Mouse (Mus musculus) liver, embryonic 16.5 days (tissue): ENCODE results near the gene Dmwd. TPM values are rescaled to one million over a fixed set of nuclear protein-coding genes. Genes with fewer than 3 reads are reported as not detected.

Source experiments
- ATAC-seq: fragments of 200-750 bp; cut with Nextera tagmentation; 2 replicates; pipeline ENCODE4 v1.8.0; 2017; ENCODE audit warnings: low read depth, mild to moderate bottlenecking, moderate number of reproducible peaks, moderate library complexity
- H3K27ac ChIP-seq: fragments of 300-500 bp; sonication (generic); 2 replicates; pipeline ENCODE4 v1.5.1; 2014; ENCODE audit warnings: mild to moderate bottlenecking, low read length
- H3K27me3 ChIP-seq: fragments of 300-500 bp; sonication (generic); 2 replicates; pipeline ENCODE4 v1.6.1; 2014; ENCODE audit warnings: low read depth, low read length, mixed read lengths; ENCODE audit not compliant: control insufficient read depth, insufficient read depth
- H3K36me3 ChIP-seq: fragments of 300-500 bp; sonication (generic); 2 replicates; pipeline ENCODE4 v1.6.1; 2014; ENCODE audit warnings: mild to moderate bottlenecking; ENCODE audit not compliant: control insufficient read depth, insufficient read depth
- H3K4me1 ChIP-seq: fragments of 300-500 bp; sonication (generic); 2 replicates; pipeline ENCODE4 v1.6.1; 2014; ENCODE audit warnings: low read depth, low read length, mixed read lengths; ENCODE audit not compliant: control insufficient read depth
- H3K4me2 ChIP-seq: fragments of 300-500 bp; sonication (generic); 2 replicates; pipeline ENCODE4 v1.6.1; 2014; ENCODE audit warnings: low read depth, low read length, mixed read lengths
- H3K4me3 ChIP-seq: fragments of 300-500 bp; sonication (generic); 2 replicates; pipeline ENCODE4 v1.5.1; 2014; ENCODE audit warnings: low read depth, mild to moderate bottlenecking, low read length
- H3K9ac ChIP-seq: fragments of 300-500 bp; sonication (generic); 2 replicates; pipeline ENCODE4 v1.6.1; 2014; ENCODE audit warnings: low read depth, low read length
- H3K9me3 ChIP-seq: fragments of 300-500 bp; sonication (generic); replicated peaks from 2 replicates; pipeline ENCODE4 v1.6.1; 2016; ENCODE audit warnings: low read length; ENCODE audit not compliant: control insufficient read depth
- WGBS: fragments of 180-500 bp; shearing (Covaris S2); extraction: QIAGEN DNeasy Blood & Tissue Kit; methylation state at CpG from one replicate; pipeline ENCODE4 v1.1.7; 2014; ENCODE audit not compliant: insufficient replicate concordance; 5-methylcytosine and 5-hydroxymethylcytosine counted together
- polyA plus RNA-seq: library from polyadenylated mRNA; unstranded; fragments of >200 nt; fragmentation: Nextera tagmentation; extraction: Ambion mirVana; gene quantifications from 2 replicates; pipeline ENCODE4 v1.2.1, GENCODE M21; 2015

The Dmwd gene
- polyA plus RNA-seq, 1 experiment from 2014 or later: 3.5 TPM

- WGBS: 73% methylated on average over 8 of the region's 8 CpGs
- Histone ChIP-seq H3K9ac (no peak overlapping the region), H3K4me1 (no peaks in the 10 kb centered on the region)
Measured at GRCm38 (mm10) chr7:19050172-19050571, 25.9 kb upstream of the Dmwd start.

GRCm38 (mm10) chr7:19051161-19051560 lies 24.9 kb upstream of the Dmwd start:
- Histone ChIP-seq H3K9ac (no peak overlapping the region), H3K4me2 (no peak overlapping the region), H3K4me3 (no peak overlapping the region), H3K36me3 (peaks cover 27% of the 10 kb centered on the region), H3K27ac (no peak overlapping the region), H3K9me3 (no peaks in the 10 kb centered on the region), H3K27me3 (no peaks in the 10 kb centered on the region), H3K4me1 (no peaks in the 10 kb centered on the region)
- ATAC-seq: no peak
- WGBS: 61% methylated on average over 4 of the region's 4 CpGs

More at GRCm38 (mm10) chr7:19050172-19050571, 25.9 kb upstream of the Dmwd start:
- ATAC-seq: no peak
- Histone ChIP-seq H3K36me3 (peaks cover 37% of the 10 kb centered on the region), H3K4me2 (no peak overlapping the region), H3K9me3 (no peaks in the 10 kb centered on the region), H3K27me3 (no peaks in the 10 kb centered on the region), H3K27ac (no peak overlapping the region), H3K4me3 (no peak overlapping the region)

DNA sequence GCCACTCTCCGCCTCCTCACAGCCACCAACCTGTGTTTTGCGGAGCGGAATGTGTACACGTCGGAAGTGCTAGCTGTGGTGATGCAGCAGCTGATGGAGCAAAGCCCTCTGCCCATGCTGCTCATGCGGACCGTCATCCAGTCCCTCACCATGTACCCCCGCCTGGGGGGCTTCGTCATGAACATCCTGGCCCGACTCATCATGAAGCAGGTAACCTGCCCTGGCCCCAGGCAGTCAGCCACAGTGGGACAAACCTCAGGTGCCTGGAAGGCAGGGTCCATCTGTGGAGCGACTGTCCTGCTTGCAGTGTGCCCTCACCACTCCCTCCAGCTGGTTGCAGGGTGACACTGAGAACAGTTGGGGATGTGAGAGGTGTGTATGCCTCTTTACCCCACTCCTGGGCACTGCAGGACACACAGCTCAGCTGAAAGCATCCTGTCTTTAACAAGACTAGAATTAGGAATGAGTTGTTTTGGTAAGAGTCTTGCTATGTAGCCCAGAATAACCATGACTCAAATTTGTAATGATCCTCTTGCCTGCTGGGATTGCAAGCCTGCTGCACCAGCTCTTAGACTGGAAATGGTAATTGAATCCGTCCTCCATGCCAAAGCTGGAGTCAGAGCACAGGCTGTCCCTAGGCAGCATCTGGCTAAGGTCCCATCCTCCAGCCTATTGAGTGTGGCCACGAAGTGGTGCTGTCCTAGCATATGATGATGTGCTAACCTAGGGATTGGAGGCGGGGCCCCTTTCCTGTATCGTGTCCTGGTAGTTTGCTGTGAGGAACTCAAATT lies 23.5 kb upstream of the Dmwd start:
- no peaks in the 10 kb centered on the region for H3K9me3 ChIP-seq
- H3K27me3 ChIP-seq: no peaks in the 10 kb centered on the region
- H3K4me1 ChIP-seq: no peaks in the 10 kb centered on the region
- ATAC-seq: no peak
- H3K4me2 ChIP-seq: no peak overlapping the region
- no peak overlapping the region for H3K4me3 ChIP-seq
- 78% methylated on average over 15 of the region's 15 CpGs for WGBS
- H3K27ac ChIP-seq: no peak overlapping the region
- H3K36me3 ChIP-seq: peaks cover 18% of the 10 kb centered on the region
- no peak overlapping the region for H3K9ac ChIP-seq

- no peak overlapping the region for H3K27ac ChIP-seq
- H3K4me2 ChIP-seq: no peak overlapping the region
- H3K9me3 ChIP-seq: no peaks in the 10 kb centered on the region
- no peaks in the 10 kb centered on the region for H3K27me3 ChIP-seq
- no peak overlapping the region for H3K9ac ChIP-seq
- peaks cover 18% of the 10 kb centered on the region for H3K36me3 ChIP-seq
- no peak for ATAC-seq
- 84% methylated on average over 7 of the region's 7 CpGs for WGBS
- H3K4me1 ChIP-seq: no peaks in the 10 kb centered on the region
- no peak overlapping the region for H3K4me3 ChIP-seq
Measured at GRCm38 (mm10) chr7:19053136-19053532, 22.9 kb upstream of the Dmwd start.

GRCm38 (mm10) chr7:19054047-19054776 lies 21.8 kb upstream of the Dmwd start, which contains the start of gene Rsph6a:
Gene Rsph6a, plus strand, starts transcription at chr7:19054690.
- Histone ChIP-seq H3K27me3 (no peaks in the 10 kb centered on the region), H3K27ac (no peak within 1 kb of the TSS), H3K4me1 (no peaks in the 10 kb centered on the region), H3K9ac (no peak within 1 kb of the TSS), H3K9me3 (no peaks in the 10 kb centered on the region), H3K4me3 (no peak within 1 kb of the TSS), H3K36me3 (peaks cover 12% of the 10 kb centered on the region), H3K4me2 (no peak within 1 kb of the TSS)
- ATAC-seq: no peak; the same call in 1 of the 2 replicates
- WGBS: 54% methylated on average over 33 of the region's 33 CpGs

DNA sequence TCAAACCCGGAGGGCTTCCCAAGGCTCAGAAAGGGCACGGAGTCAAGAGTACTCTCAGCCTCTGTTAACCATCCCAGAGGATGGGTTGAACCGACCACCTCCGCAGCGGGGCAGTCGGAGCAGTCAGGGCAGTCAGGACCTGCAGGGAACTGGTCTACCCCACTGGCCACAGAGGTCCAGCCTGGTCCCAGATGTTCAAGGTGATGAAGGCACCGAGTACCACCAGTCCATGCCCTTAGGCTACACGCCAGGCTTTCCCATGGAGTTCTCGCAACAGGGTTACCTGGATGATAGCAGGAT lies 21.3 kb upstream of the Dmwd start:
- H3K9me3 ChIP-seq: no peaks in the 10 kb centered on the region
- no peak overlapping the region for H3K4me2 ChIP-seq
- H3K27me3 ChIP-seq: no peaks in the 10 kb centered on the region
- no peaks in the 10 kb centered on the region for H3K4me1 ChIP-seq
- WGBS: 74% methylated on average over 9 of the region's 9 CpGs
- H3K4me3 ChIP-seq: no peak overlapping the region
- ATAC-seq: no peak
- no peak overlapping the region for H3K27ac ChIP-seq
- H3K9ac ChIP-seq: no peak overlapping the region
- peaks cover 11% of the 10 kb centered on the region for H3K36me3 ChIP-seq

GRCm38 (mm10) chr7:19055108-19055507 lies 20.9 kb upstream of the Dmwd start:
- no peak for ATAC-seq
- Histone ChIP-seq H3K4me3 (no peak overlapping the region), H3K4me1 (no peaks in the 10 kb centered on the region), H3K9ac (no peak overlapping the region), H3K27ac (no peak overlapping the region), H3K9me3 (no peaks in the 10 kb centered on the region), H3K36me3 (peaks cover 8% of the 10 kb centered on the region), H3K4me2 (no peak overlapping the region), H3K27me3 (no peaks in the 10 kb centered on the region)
- 73% methylated on average over 8 of the region's 8 CpGs for WGBS

DNA sequence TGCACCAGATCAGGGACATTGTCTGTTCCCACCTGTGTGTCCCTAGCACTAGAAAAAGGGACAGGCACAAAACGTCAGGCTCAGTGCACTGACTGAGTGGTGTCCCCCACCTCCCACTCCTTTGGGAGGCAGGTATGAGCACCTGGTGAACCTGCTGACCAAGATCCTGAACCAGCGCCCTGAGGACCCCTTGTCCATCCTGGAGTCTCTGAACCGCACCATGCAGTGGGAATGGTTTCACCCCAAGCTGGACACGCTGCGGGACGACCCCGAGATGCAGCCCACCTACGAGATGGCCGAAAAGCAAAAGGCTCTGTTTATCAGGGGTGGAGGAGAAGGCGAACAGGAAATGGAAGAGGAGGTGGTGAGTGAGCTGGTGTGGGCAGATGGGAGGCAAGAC lies 18.6 kb upstream of the Dmwd start:
- no peak for ATAC-seq
- WGBS: 60% methylated on average over 10 of the region's 10 CpGs
- Histone ChIP-seq H3K9ac (no peak overlapping the region), H3K36me3 (peaks cover 2% of the 10 kb centered on the region; the same call in 1 of the 2 replicates), H3K4me1 (no peaks in the 10 kb centered on the region), H3K4me2 (no peak overlapping the region), H3K4me3 (no peak overlapping the region), H3K9me3 (no peaks in the 10 kb centered on the region), H3K27me3 (no peaks in the 10 kb centered on the region; the same call in 1 of the 2 replicates), H3K27ac (no peak overlapping the region)

DNA sequence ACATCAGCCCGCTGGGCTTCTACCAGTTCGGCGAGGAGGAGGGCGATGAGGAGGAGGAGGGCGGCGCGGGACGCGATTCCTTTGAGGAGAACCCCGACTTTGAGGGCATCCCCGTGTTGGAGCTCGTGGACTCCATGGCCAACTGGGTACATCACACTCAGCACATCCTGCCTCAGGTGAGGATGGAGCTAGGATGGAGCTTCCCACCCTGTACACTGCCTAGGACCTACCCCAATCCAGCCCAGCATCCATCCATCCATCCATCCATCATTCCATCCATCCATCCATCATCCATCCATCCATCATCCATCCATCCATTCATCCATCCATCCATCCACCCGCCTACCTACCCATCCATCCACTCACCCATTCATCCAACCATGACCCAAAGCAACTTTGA lies 10.1 kb upstream of the Dmwd start:
- no peak for ATAC-seq
- Histone ChIP-seq H3K4me2 (no peak overlapping the region), H3K9me3 (no peaks in the 10 kb centered on the region), H3K4me1 (no peaks in the 10 kb centered on the region), H3K27ac (no peak overlapping the region), H3K27me3 (peaks cover 31% of the 10 kb centered on the region), H3K9ac (no peak overlapping the region), H3K36me3 (no peaks in the 10 kb centered on the region), H3K4me3 (no peak overlapping the region)
- 35% methylated on average over 12 of the region's 13 CpGs for WGBS
